Mouse (Mus musculus) intestine, embryonic 16.5 days (tissue): ENCODE measurements at regions not wholly inside any gene's neighbourhood (a gene's known extent, or its start where the extent isn't known, plus 50 kb on each side); places are given as distances from the start of the nearest gene placed in this dataset.

Source experiments
- ATAC-seq: fragments of 200-750 bp; cut with Nextera tagmentation; 2 replicates; pipeline ENCODE4 v1.8.0; 2017; ENCODE audit warnings: moderate TSS enrichment, moderate library complexity
- H3K27ac ChIP-seq: fragments of 300-500 bp; sonication (generic); 2 replicates; pipeline ENCODE4 v1.5.1; 2014; ENCODE audit warnings: mild to moderate bottlenecking, low read length
- H3K27me3 ChIP-seq: fragments of 300-500 bp; sonication (generic); replicated peaks from 2 replicates; pipeline ENCODE4 v1.6.1; 2014; ENCODE audit warnings: low read length, control low read depth, mixed read lengths; ENCODE audit not compliant: control insufficient read depth, insufficient read depth
- H3K36me3 ChIP-seq: fragments of 300-500 bp; sonication (generic); 2 replicates; pipeline ENCODE4 v1.6.1; 2014; ENCODE audit warnings: low read length, control low read depth; ENCODE audit not compliant: control insufficient read depth, insufficient read depth
- H3K4me1 ChIP-seq: fragments of 300-500 bp; sonication (generic); 2 replicates; pipeline ENCODE4 v1.6.1; 2014; ENCODE audit warnings: low read length, control low read depth, mixed read lengths; ENCODE audit not compliant: control insufficient read depth, insufficient read depth
- H3K4me2 ChIP-seq: fragments of 300-500 bp; sonication (generic); 2 replicates; pipeline ENCODE4 v1.6.1; 2014; ENCODE audit warnings: low read depth, low read length, control low read depth
- H3K4me3 ChIP-seq: fragments of 300-500 bp; sonication (generic); 2 replicates; pipeline ENCODE4 v1.5.1; 2014; ENCODE audit warnings: mild to moderate bottlenecking, low read length
- H3K9ac ChIP-seq: fragments of 300-500 bp; sonication (generic); 2 replicates; pipeline ENCODE4 v1.6.1; 2014; ENCODE audit warnings: low read depth, low read length
- H3K9me3 ChIP-seq: fragments of 300-500 bp; sonication (generic); 2 replicates; pipeline ENCODE4 v1.6.1; 2016; ENCODE audit warnings: low read length, control low read depth; ENCODE audit not compliant: control insufficient read depth
- WGBS: fragments of 180-500 bp; shearing (Covaris S2); extraction: QIAGEN DNeasy Blood & Tissue Kit; methylation state at CpG from one replicate; pipeline ENCODE4 v1.1.7; 2014; 5-methylcytosine and 5-hydroxymethylcytosine counted together

DNA sequence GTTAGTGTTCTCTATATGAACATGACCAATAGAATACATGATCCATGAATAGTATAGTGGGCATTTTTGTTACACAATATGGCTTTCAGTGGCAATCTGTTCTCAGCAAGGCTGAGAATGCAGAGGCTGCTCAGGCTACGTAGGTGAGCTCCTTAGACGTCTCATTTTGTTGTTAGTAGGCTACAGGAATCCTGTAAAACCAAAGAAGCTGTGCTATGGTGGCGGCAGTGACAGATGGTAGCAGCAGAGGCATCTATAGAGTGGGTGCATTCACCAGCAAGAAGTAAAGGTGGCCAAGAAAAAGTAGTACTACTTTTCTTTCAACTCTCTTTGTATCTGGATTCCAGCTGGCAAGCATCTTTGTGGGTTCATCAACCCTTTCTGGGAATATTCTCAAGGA, 469.8 kb upstream of the Pappa start:
- Histone ChIP-seq H3K4me2 (no peak overlapping the region), H3K27me3 (no peaks in the 10 kb centered on the region), H3K36me3 (no peaks in the 10 kb centered on the region), H3K4me3 (no peak overlapping the region), H3K9me3 (no peaks in the 10 kb centered on the region), H3K4me1 (no peaks in the 10 kb centered on the region), H3K27ac (no peak overlapping the region), H3K9ac (no peak overlapping the region)
- no peak for ATAC-seq
- 80% methylated on average over 3 of the region's 3 CpGs for WGBS

DNA sequence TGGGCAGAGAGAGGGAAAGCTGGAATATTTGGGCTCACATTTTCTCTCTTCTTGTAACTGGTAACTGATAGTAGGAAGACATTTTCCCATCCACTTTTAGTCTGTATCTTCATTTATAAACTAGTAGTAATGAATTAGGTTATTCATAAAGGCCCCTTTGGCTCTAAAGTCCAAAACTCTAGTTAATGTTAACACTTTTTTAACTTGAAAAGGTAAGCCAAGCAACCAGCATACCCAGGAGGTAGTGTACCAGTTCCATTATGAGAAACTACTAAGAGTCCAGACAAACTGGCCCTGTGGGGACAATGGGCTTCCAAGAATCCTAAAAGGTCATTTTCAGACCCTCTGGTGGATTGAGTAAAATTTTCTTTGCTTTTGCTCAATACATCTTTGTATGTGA, 468.4 kb upstream of the Pappa start:
- Histone ChIP-seq H3K4me3 (no peak overlapping the region), H3K9me3 (no peaks in the 10 kb centered on the region)
- ATAC-seq = no peak

DNA sequence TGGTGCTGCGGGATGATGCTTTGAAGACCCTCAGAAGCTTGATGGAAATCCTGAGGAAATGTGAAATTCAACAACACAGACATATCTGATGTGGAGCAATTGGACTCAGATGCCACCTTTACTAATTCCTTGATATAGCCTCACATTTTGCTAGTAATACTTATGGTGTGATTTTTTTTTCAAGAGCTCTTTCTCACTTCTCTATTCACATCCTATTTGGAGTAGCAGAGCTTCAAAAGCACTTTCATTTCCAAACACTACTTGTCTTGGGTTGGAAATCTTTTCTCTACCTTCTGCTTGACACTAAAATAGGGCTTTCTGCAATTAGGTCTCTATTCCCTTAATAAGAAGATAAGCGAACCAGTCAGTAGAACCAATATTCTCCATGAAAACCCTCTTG, 460.3 kb upstream of the Pappa start:
- whole genome bisulfite sequencing = 73% methylated on average over 2 of the region's 2 CpGs

More for the DNA sequence above, 468.4 kb upstream of the Pappa start:
- Histone ChIP-seq H3K4me1 (no peaks in the 10 kb centered on the region), H3K27me3 (no peaks in the 10 kb centered on the region), H3K4me2 (no peak overlapping the region), H3K36me3 (no peaks in the 10 kb centered on the region), H3K9ac (no peak overlapping the region), H3K27ac (no peak overlapping the region)

DNA sequence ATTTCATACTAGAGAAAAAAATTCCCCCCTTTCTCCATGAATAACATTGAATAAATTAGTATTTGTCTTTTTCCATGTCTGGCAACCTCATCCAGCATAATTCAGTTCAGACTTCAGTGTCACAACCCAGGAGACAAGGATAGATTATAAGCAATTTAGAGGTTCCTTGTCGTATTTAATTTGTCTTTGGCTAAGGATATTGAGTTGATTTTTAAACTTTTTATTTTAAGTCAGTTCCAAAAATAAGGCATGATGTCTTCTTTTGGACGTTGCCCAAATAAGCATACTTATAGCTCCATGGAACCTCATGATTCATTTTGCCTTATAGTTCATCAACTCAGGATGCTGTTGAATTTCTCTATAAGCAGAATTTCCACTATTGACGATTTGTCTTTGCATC, 456.0 kb upstream of the Pappa start:
- 72% methylated on average over 3 of the region's 3 CpGs for WGBS
- no peak overlapping the region for H3K27ac ChIP-seq
- no peak for ATAC-seq
- no peaks in the 10 kb centered on the region for H3K9me3 ChIP-seq
- no peaks in the 10 kb centered on the region for H3K27me3 ChIP-seq
- H3K4me1 ChIP-seq = no peaks in the 10 kb centered on the region
- no peak overlapping the region for H3K9ac ChIP-seq
- no peak overlapping the region for H3K4me3 ChIP-seq
- no peaks in the 10 kb centered on the region for H3K36me3 ChIP-seq
- H3K4me2 ChIP-seq = no peak overlapping the region

More for the DNA sequence above, 460.3 kb upstream of the Pappa start:
- H3K4me2 ChIP-seq = no peak overlapping the region
- no peak overlapping the region for H3K9ac ChIP-seq
- no peaks in the 10 kb centered on the region for H3K27me3 ChIP-seq
- no peak for ATAC-seq
- no peaks in the 10 kb centered on the region for H3K9me3 ChIP-seq
- no peaks in the 10 kb centered on the region for H3K36me3 ChIP-seq
- H3K27ac ChIP-seq = no peak overlapping the region
- no peak overlapping the region for H3K4me3 ChIP-seq
- no peaks in the 10 kb centered on the region for H3K4me1 ChIP-seq

DNA sequence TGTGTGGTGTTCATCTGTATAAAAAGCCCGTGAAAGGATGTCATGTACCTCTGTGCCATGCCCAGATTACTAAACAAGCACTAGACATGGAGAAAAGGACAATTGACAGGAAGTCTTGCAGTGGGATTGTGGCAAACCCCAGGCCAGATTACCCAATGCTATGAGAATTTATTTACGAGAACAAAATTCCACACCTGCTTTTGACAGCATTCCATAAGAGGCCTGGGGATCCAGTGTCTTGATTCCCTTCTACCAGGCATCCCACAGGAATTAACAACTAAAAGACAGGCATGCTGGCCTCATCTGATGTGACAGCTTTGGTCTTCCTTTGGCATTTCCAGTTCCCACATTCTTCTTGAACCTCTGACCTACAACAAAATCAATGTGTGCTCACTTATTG, 454.3 kb upstream of the Pappa start:
- no peak for ATAC-seq
- WGBS = 71% methylated on average over 2 of the region's 2 CpGs
- H3K9ac ChIP-seq = no peak overlapping the region

DNA sequence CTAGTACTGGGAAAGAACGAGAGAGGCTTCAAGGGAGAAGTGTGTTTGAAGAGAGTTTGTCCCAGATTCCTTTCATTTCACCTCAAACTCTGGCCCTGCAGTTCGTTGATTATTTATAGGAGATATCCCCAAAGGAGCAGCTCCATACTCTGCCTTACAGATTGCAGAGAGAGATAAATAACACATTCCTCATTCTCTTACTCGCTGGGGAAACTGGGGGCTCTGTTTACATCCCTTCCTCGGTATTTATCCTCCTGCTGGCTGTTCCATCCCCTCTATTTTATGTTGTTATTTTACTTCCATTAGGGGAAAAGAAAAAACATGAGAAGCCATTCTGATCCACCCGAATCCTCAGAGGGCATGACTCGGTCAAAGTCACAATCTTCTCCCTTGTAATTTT, 447.5 kb upstream of the Pappa start:
- no peaks in the 10 kb centered on the region for H3K4me1 ChIP-seq
- no peaks in the 10 kb centered on the region for H3K27me3 ChIP-seq
- H3K9me3 ChIP-seq = no peaks in the 10 kb centered on the region
- no peak for ATAC-seq
- H3K27ac ChIP-seq = no peak overlapping the region
- no peak overlapping the region for H3K4me2 ChIP-seq
- 25% methylated on average over 6 of the region's 6 CpGs for WGBS
- H3K36me3 ChIP-seq = no peaks in the 10 kb centered on the region
- no peak overlapping the region for H3K9ac ChIP-seq
- no peak overlapping the region for H3K4me3 ChIP-seq

More for the DNA sequence above, 454.3 kb upstream of the Pappa start:
- Histone ChIP-seq H3K9me3 (no peaks in the 10 kb centered on the region), H3K36me3 (no peaks in the 10 kb centered on the region), H3K4me3 (no peak overlapping the region), H3K4me1 (no peaks in the 10 kb centered on the region), H3K27ac (no peak overlapping the region), H3K4me2 (no peak overlapping the region), H3K27me3 (no peaks in the 10 kb centered on the region)

DNA sequence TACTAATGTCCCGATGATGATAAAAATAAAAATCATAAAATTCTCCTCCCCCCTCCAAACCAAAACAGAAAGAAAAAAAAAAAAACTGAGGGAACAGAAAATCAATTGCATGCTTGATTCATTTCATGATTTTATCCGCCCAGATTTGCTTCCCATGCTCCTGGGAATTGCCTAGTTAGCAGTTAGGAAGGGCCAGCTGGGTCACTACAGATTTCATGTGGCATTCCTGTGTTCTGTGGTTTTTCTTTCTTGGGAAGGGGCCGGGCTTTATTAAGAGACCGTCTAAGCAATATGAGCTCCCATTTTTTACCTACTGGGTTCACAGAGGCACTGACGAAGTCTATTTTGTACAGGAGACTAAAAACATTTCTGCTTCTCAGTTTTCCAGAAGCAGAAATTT, 447.1 kb upstream of the Pappa start:
- no peaks in the 10 kb centered on the region for H3K4me1 ChIP-seq
- ATAC-seq = no peak
- no peaks in the 10 kb centered on the region for H3K27me3 ChIP-seq
- H3K36me3 ChIP-seq = no peaks in the 10 kb centered on the region
- H3K27ac ChIP-seq = no peak overlapping the region; the same call in 1 of the 2 replicates
- H3K9me3 ChIP-seq = no peaks in the 10 kb centered on the region
- H3K4me3 ChIP-seq = no peak overlapping the region
- H3K9ac ChIP-seq = no peak overlapping the region
- 52% methylated on average over 5 of the region's 5 CpGs for WGBS
- H3K4me2 ChIP-seq = no peak overlapping the region

DNA sequence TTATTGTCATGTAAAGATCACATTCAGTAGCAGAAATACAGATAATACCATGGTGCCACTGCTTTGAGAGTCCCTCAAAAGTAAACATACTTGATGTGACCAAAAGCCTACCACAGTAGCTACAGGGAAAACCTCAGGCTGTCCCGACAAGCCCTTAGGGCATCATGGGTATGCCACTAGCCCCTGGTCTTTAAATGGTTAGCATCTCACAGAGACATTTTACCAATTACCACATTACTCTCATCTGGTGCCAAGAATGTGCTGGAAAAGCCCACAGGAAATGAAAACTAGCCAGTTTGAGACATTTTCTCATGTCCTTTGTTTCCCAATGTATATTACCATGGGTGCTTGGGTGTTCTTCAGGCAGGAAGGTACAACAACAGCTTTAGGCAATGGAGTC, 439.3 kb upstream of the Pappa start:
- no peak overlapping the region for H3K9ac ChIP-seq
- H3K4me1 ChIP-seq = no peaks in the 10 kb centered on the region
- H3K9me3 ChIP-seq = no peaks in the 10 kb centered on the region
- H3K27ac ChIP-seq = no peak overlapping the region
- no peak overlapping the region for H3K4me3 ChIP-seq
- no peak overlapping the region for H3K4me2 ChIP-seq
- no peak for ATAC-seq
- WGBS = 91% methylated on average over 1 of the region's 1 CpGs
- no peaks in the 10 kb centered on the region for H3K27me3 ChIP-seq
- no peaks in the 10 kb centered on the region for H3K36me3 ChIP-seq

DNA sequence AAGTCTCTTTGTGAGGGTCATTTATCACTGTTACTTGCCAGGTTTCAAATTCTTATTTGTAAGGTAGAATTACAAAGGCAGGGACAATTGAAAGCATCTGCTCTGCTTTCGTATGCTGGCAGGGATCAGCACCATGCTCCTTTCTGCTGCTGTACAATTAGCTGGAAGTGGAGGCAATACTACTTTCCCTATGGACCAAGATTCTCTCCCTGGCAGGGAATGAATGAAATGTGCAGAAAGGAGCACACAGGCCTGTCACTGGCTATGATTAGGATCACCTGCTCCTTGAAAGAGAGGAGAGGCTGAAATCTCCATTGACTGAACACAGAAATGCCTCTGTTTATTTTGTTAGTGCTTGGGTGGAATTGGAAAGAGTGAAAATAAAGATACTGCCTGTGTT, 427.8 kb upstream of the Pappa start:
- Histone ChIP-seq H3K4me3 (no peak overlapping the region), H3K4me1 (no peaks in the 10 kb centered on the region), H3K27me3 (no peaks in the 10 kb centered on the region), H3K9ac (no peak overlapping the region), H3K4me2 (no peak overlapping the region), H3K27ac (no peak overlapping the region), H3K9me3 (no peaks in the 10 kb centered on the region), H3K36me3 (no peaks in the 10 kb centered on the region)
- 43% methylated on average over 1 of the region's 1 CpGs for WGBS
- ATAC-seq = no peak

DNA sequence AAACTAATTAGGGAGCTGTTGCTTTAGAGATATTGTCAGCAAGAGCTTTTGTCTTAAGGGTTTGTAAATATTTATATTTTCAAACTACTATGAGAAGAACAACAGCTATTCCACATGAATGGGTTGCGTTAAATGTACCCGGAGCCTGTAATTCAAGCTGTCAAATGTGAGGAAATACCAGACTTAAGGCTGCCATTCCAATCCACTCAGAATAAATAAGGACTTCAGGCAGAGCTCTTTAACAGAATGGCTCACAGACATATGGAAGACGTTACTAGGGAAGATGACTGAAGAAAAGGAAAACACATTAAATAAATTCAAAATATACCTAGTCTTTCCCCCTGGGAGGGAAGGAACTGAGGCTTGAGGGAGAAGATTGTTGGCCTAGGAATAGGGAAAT, 400.7 kb upstream of the Pappa start:
- H3K9ac ChIP-seq = no peak overlapping the region
- no peak overlapping the region for H3K4me3 ChIP-seq
- no peak overlapping the region for H3K27ac ChIP-seq
- no peaks in the 10 kb centered on the region for H3K9me3 ChIP-seq
- WGBS = 41% methylated on average over 3 of the region's 3 CpGs
- H3K27me3 ChIP-seq = no peaks in the 10 kb centered on the region
- no peak for ATAC-seq
- H3K4me1 ChIP-seq = no peaks in the 10 kb centered on the region
- no peaks in the 10 kb centered on the region for H3K36me3 ChIP-seq
- H3K4me2 ChIP-seq = no peak overlapping the region
